Mouse (Mus musculus) spleen, postnatal 4 days (tissue): ENCODE measurements at regions not wholly inside any gene's neighbourhood (a gene's known extent, or its start where the extent isn't known, plus 50 kb on each side); places are given as distances from the start of the nearest gene placed in this dataset.
"Not testable (repeated sequence)": the region's sequence is repeated elsewhere in the genome, so short reads cannot be mapped to it uniquely, and the experiment has no call there.

Source experiments
- DNase-seq, 2 experiments: peaks; one replicate each; pipeline ENCODE4 v3.0.0; 2022; ENCODE audit warnings: low spot score in 2 of 2

- DNase-seq = no peak
These were observed 157.4 kb downstream of the Prdm2 start for GRCm38 (mm10) chr4:143055371-143055770.

GRCm38 (mm10) chr4:143053029-143053428 lies 159.8 kb downstream of the Prdm2 start:
- no peak for DNase-seq

GRCm38 (mm10) chr4:143051205-143051604 lies 161.6 kb downstream of the Prdm2 start:
- DNase-seq = no peak

GRCm38 (mm10) chr4:143045245-143045644 lies 167.6 kb downstream of the Prdm2 start:
- no peak for DNase-seq

- DNase-seq = no peak
These were observed 170.0 kb downstream of the Prdm2 start for GRCm38 (mm10) chr4:143042806-143043205.

GRCm38 (mm10) chr4:143038626-143039025 lies 174.2 kb downstream of the Prdm2 start:
- no peak for DNase-seq

- DNase-seq = no peak
These were observed 176.1 kb downstream of the Prdm2 start for GRCm38 (mm10) chr4:143036704-143037103.

- DNase-seq = not testable (repeated sequence)
These were observed 177.7 kb downstream of the Prdm2 start for GRCm38 (mm10) chr4:143035089-143035488.

GRCm38 (mm10) chr4:143034324-143034723 lies 178.5 kb downstream of the Prdm2 start:
- DNase-seq = not testable (repeated sequence)

- not testable (repeated sequence) for DNase-seq
These were observed 183.0 kb downstream of the Prdm2 start for GRCm38 (mm10) chr4:143029813-143030212.

GRCm38 (mm10) chr4:143027292-143027691 lies 185.5 kb downstream of the Prdm2 start:
- DNase-seq = peak in 1 of 2 experiments; percentile 21

- peak in 1 of 2 experiments; percentile 67 for DNase-seq
These were observed 191.4 kb downstream of the Prdm2 start for GRCm38 (mm10) chr4:143021242-143021881.

- no peak for DNase-seq
These were observed 192.1 kb downstream of the Prdm2 start for GRCm38 (mm10) chr4:143020658-143021057.

- no peak for DNase-seq
These were observed 199.9 kb downstream of the Prdm2 start for GRCm38 (mm10) chr4:143012900-143013299.

- DNase-seq = no peak
These were observed 210.8 kb downstream of the Prdm2 start for GRCm38 (mm10) chr4:143001961-143002360.

- no peak for DNase-seq
These were observed 211.3 kb downstream of the Prdm2 start for GRCm38 (mm10) chr4:143001486-143001885.

- DNase-seq = no peak
These were observed 216.4 kb downstream of the Prdm2 start for GRCm38 (mm10) chr4:142996406-142996805.

- DNase-seq = no peak
These were observed 221.4 kb downstream of the Prdm2 start for GRCm38 (mm10) chr4:142991401-142991800.

- DNase-seq = no peak
These were observed 223.6 kb downstream of the Prdm2 start for GRCm38 (mm10) chr4:142989175-142989574.

GRCm38 (mm10) chr4:142983295-142983624 lies 229.5 kb downstream of the Prdm2 start:
- DNase-seq = no peak

GRCm38 (mm10) chr4:142982585-142983294 lies 230.1 kb downstream of the Prdm2 start:
- DNase-seq = no peak

- DNase-seq = no peak
These were observed 237.2 kb downstream of the Prdm2 start for GRCm38 (mm10) chr4:142975620-142976019.

GRCm38 (mm10) chr4:142970040-142970439 lies 242.8 kb downstream of the Prdm2 start:
- no peak for DNase-seq
